Mouse (Mus musculus) forebrain, embryonic 15.5 days (tissue): ENCODE measurements around the gene Rnf152. TPM values are rescaled to one million over a fixed set of nuclear protein-coding genes. Genes with fewer than 3 reads are reported as not detected.
A peak's percentile ranks its signal among the peaks of the same experiment; 100 is the strongest.

ENCODE experiments used
- ATAC-seq: fragments of 200-750 bp; cut with Nextera tagmentation; replicated peaks from 2 replicates; pipeline ENCODE4 v1.8.0; 2017; ENCODE audit warnings: mild to moderate bottlenecking, moderate TSS enrichment, moderate library complexity
- H3K27ac ChIP-seq: fragments of 300-500 bp; sonication (generic); replicated peaks from 2 replicates; pipeline ENCODE4 v1.5.1; 2015; ENCODE audit warnings: mild to moderate bottlenecking, inconsistent platforms
- H3K27me3 ChIP-seq: fragments of 300-500 bp; sonication (generic); 2 replicates; pipeline ENCODE4 v1.6.1; 2015; ENCODE audit warnings: inconsistent platforms
- H3K36me3 ChIP-seq: fragments of 300-500 bp; sonication (generic); 2 replicates; pipeline ENCODE4 v1.6.1; 2015; ENCODE audit warnings: mild to moderate bottlenecking, inconsistent platforms
- H3K4me1 ChIP-seq: fragments of 300-500 bp; sonication (generic); 2 replicates; pipeline ENCODE4 v1.6.1; 2015; ENCODE audit warnings: inconsistent platforms
- H3K4me2 ChIP-seq: fragments of 300-500 bp; sonication (generic); replicated peaks from 2 replicates; pipeline ENCODE4 v1.6.1; 2015; ENCODE audit warnings: mild to moderate bottlenecking, inconsistent platforms
- H3K4me3 ChIP-seq: fragments of 300-500 bp; sonication (generic); 2 replicates; pipeline ENCODE4 v1.5.1; 2015; ENCODE audit warnings: mild to moderate bottlenecking, inconsistent platforms
- H3K9ac ChIP-seq: fragments of 300-500 bp; sonication (generic); replicated peaks from 2 replicates; pipeline ENCODE4 v1.6.1; 2015; ENCODE audit warnings: mild to moderate bottlenecking, inconsistent platforms
- H3K9me3 ChIP-seq: fragments of 300-500 bp; sonication (generic); 2 replicates; pipeline ENCODE4 v1.6.1; 2016; ENCODE audit warnings: inconsistent platforms
- WGBS: fragments of 180-500 bp; shearing (Covaris S2); methylation state at CpG from one replicate; pipeline ENCODE4 v1.1.7; 2015; ENCODE audit warnings: mixed read lengths; 5-methylcytosine and 5-hydroxymethylcytosine counted together
- polyA plus RNA-seq: library from polyadenylated mRNA; unstranded; fragments of >200 nt; fragmentation: Nextera tagmentation; extraction: Ambion mirVana; gene quantifications from 2 replicates; pipeline ENCODE4 v1.2.1, GENCODE M21; 2015

The Rnf152 gene
- 6.7 and 6.8 TPM in 2 replicates for polyA plus RNA-seq

DNA sequence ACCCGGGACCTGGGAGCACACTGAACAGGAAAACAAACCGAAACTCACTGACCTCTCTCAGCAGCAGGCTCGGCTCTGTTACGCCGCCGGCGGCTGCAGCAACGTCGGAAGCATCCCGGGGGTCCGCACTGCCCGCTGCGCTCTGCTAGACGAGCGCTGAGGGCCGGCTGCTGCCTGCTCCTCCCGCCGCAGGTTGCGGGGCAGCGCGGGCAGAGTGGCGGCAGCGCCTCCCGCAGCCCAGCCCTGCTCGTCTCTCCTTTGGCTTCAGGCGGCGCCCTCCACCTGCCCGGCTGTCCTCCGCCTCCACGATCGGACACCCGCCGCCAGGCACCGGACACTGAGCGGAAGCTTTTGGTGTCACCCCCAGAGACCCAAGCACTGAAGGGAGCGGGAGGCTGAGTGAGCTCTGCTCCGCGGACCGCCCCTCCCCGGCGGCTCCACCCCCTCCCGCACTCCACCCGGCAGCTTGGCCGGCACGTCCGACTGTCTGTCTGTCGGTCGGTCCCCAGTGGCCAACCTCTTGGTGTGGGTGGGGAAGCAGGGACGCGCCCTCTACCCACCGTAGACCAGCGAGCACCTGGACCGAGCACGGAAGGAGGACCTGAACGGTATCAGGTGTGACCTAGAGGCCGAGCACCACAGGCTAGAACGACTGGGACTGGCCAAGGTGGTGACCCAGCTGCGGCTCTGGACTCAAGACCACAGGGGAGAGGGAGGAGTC lies at the start of gene Rnf152:
Gene Rnf152, minus strand, starts transcription at position 420 of the 721 bp plus-strand sequence.
- ATAC-seq = peak; percentile 75

DNA sequence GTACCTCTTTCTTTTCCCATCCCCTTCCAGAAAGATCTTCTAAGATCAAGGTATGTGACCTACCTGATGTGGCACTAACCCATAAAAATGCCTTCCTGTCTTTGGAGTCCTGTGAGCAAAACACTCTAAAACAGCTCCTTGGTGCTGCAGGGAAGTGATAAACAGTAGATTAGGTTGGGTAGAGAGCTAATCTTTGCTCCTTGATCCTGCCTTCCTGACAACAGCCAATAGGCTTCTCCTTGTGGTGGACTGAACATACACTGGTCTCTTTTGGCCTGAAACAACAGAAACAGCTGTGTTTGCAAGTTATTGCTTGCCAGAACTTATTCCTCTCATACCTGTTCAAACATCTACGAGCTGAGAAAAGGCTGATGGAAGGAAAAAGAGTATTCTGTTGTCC lies 46.3 kb upstream of the Rnf152 start:
- no peak overlapping the region for H3K27ac ChIP-seq
- no peaks in the 10 kb centered on the region for H3K9me3 ChIP-seq
- no peaks in the 10 kb centered on the region for H3K4me1 ChIP-seq
- H3K4me2 ChIP-seq = no peak overlapping the region
- ATAC-seq = no peak
- no peak overlapping the region for H3K9ac ChIP-seq
- no peak overlapping the region for H3K4me3 ChIP-seq
- WGBS = 70% methylated on average over 1 of the region's 1 CpGs
- H3K36me3 ChIP-seq = no peaks in the 10 kb centered on the region
- H3K27me3 ChIP-seq = no peaks in the 10 kb centered on the region

More for the DNA sequence above, at the start of gene Rnf152:
- Histone ChIP-seq H3K4me2 (peak within 1 kb of the TSS; percentile 85), H3K36me3 (no peaks in the 10 kb centered on the region), H3K27me3 (no peaks in the 10 kb centered on the region), H3K27ac (peak within 1 kb of the TSS; percentile 71), H3K9me3 (no peaks in the 10 kb centered on the region), H3K4me1 (peaks cover 5% of the 10 kb centered on the region), H3K9ac (peak within 1 kb of the TSS; percentile 67), H3K4me3 (peak within 1 kb of the TSS; percentile 63)
- under 1% methylated on average over 58 of the region's 58 CpGs for WGBS

DNA sequence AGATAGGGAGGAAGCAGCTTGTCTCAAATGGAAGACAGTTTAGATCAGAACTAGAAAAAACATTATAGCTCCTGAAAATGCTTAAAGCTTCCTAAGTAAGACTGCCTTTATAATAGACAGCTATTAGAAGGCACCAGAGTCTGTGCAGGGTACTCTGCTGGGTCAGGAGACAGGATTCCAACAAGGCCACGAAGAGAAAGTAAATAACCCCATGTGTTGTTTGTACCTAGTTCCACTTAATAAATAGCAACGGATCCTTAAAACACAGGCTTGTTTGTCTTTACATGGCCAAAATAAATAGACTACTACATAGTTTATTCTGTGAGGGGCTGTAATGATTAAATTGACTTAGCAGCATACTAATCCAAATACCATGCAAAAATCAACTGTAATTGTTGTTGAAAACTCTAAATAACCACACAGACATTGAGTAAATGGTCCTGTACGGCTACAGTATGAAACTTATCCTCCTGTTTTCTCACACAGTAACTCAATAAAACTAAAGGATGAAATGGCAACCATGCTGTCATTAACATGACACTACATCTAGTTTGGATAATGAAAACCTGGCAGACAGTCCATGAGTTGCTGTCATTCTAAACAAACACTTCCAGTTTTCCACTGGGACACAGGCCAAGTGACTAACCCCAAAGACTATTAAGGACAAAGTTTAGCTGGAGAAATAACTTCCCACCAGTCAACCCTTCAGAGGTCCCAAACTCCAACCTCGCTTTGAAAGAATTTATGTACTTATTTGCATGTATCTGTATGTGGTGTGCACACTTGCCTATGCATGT lies 27.8 kb upstream of the Rnf152 start:
- no peak overlapping the region for H3K9ac ChIP-seq
- ATAC-seq = no peak
- WGBS = 60% methylated on average over 4 of the region's 4 CpGs
- H3K27ac ChIP-seq = no peak overlapping the region
- no peaks in the 10 kb centered on the region for H3K9me3 ChIP-seq
- no peak overlapping the region for H3K4me3 ChIP-seq
- H3K4me2 ChIP-seq = no peak overlapping the region
- no peaks in the 10 kb centered on the region for H3K4me1 ChIP-seq
- no peaks in the 10 kb centered on the region for H3K27me3 ChIP-seq
- H3K36me3 ChIP-seq = no peaks in the 10 kb centered on the region

DNA sequence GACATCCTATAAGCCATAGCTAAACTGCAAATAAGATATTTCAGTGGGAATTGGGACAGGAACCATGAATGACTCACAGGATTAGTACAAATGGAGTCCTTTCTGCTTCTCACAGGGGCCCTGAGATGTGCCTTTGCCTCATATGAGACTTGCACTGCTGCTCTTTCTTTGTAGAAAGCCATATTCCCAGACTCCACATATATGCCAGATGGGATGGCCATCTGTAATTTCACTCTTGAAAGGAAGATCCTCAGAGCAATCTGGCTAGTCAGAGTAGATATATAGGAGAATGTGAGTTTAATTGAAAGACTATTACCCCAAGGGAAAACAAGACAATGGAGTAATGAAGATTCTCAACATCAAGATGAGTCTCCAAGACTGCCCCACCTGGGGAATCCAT lies 21.0 kb upstream of the Rnf152 start:
- Histone ChIP-seq H3K9ac (no peak overlapping the region), H3K27ac (no peak overlapping the region), H3K4me1 (no peaks in the 10 kb centered on the region), H3K36me3 (no peaks in the 10 kb centered on the region), H3K4me2 (no peak overlapping the region), H3K4me3 (no peak overlapping the region), H3K9me3 (no peaks in the 10 kb centered on the region), H3K27me3 (no peaks in the 10 kb centered on the region)
- ATAC-seq = no peak

DNA sequence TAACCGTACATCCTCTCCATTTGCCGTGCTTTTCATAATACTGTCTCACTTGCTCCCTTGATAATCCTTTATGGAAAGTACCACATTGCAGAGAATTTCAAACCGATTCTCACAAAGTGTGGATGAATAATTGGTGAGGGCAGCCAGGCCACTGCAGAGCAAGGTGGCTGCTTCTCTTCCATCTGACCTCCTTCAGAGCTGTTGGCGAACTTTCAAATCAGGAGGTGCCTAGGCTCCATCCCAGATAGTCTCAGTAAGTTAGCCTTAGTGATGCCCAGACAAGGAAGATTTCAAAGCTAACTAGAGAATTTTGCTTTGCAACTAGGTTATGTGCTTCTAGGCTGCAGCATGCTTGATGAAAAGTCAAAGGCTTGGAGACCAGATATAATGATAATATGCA lies 18.1 kb upstream of the Rnf152 start:
- Histone ChIP-seq H3K4me1 (no peaks in the 10 kb centered on the region), H3K27ac (no peak overlapping the region), H3K9ac (no peak overlapping the region), H3K27me3 (no peaks in the 10 kb centered on the region), H3K4me3 (no peak overlapping the region), H3K9me3 (no peaks in the 10 kb centered on the region), H3K4me2 (no peak overlapping the region), H3K36me3 (no peaks in the 10 kb centered on the region)
- no peak for ATAC-seq
- 93% methylated on average over 4 of the region's 4 CpGs for WGBS

DNA sequence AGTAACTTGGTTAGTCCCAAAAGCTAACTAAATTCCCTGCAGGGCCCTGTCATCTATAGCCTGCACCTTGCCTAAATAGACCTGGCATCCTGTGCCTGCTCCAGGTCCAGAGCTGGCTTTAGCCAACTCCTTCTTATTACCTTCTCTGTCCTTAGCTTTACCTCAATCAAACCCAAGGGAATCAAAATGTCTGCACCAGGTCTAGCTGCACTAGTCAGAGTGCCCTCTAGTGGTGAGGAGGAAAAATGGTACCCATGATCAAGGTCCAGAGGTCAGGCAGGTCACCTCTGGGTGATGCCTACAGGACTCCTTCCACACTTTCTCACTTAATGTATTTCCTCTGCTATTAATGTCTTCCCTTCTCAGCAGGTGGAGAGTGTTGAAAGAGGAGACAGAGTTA lies 6.2 kb upstream of the Rnf152 start:
- no peaks in the 10 kb centered on the region for H3K27me3 ChIP-seq
- H3K4me2 ChIP-seq = no peak overlapping the region
- H3K4me1 ChIP-seq = no peaks in the 10 kb centered on the region
- no peak for ATAC-seq
- no peak overlapping the region for H3K27ac ChIP-seq
- H3K36me3 ChIP-seq = no peaks in the 10 kb centered on the region
- H3K9me3 ChIP-seq = no peaks in the 10 kb centered on the region
- no peak overlapping the region for H3K4me3 ChIP-seq
- no peak overlapping the region for H3K9ac ChIP-seq

DNA sequence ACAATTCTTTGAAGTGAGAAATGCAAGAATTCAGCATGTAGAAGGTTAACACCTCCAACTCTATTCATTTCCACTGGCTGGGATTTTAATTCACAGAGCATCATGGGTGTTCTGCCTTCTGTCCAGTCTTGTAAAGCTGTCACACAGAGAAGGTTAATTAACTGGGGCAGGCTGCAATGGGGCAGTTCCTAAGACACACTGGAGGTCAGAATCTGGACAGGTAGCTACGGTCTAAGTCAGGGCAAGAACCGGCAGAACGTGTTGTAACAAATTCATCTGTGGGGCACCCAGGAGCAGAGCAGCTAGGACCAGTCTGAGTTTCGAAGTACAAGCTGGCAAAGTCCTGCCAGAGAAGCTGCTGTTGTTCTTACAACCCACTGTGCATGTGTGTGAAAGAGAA lies 2.4 kb upstream of the Rnf152 start:
- WGBS = 36% methylated on average over 4 of the region's 4 CpGs
- Histone ChIP-seq H3K9ac (no peak overlapping the region), H3K27me3 (no peaks in the 10 kb centered on the region)

DNA sequence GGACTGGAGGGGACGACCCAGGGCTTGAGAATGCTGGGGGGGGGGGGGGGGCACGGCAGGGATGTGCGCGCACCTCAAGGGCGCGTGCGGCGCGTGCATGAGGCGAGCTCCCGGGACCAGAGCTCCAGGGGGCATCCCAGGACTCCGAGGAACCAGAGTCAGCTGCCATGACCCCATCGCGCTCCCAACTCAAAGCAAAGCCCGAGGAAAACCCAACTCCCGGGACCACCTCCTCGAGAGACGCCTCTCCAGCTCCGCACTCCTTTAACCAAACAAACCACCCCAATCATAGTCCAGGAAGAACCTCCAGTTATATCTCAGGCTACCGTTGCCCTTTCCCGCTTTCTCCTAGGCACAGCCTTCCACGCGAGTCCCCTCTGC lies 610 bp downstream of the Rnf152 start:
- peak overlapping the region; percentile 85 for H3K4me2 ChIP-seq
- H3K4me1 ChIP-seq = peaks cover 5% of the 10 kb centered on the region
- no peaks in the 10 kb centered on the region for H3K36me3 ChIP-seq
- H3K27me3 ChIP-seq = no peaks in the 10 kb centered on the region
- H3K9ac ChIP-seq = peak overlapping the region; percentile 67
- no peaks in the 10 kb centered on the region for H3K9me3 ChIP-seq
- peak; percentile 62 for ATAC-seq
- H3K4me3 ChIP-seq = peak overlapping the region; percentile 63
- WGBS = 1% methylated on average over 22 of the region's 23 CpGs
- peak overlapping the region; percentile 71 for H3K27ac ChIP-seq

More for the DNA sequence above, 2.4 kb upstream of the Rnf152 start:
- Histone ChIP-seq H3K4me2 (no peak overlapping the region), H3K27ac (no peak overlapping the region), H3K36me3 (no peaks in the 10 kb centered on the region), H3K9me3 (no peaks in the 10 kb centered on the region), H3K4me1 (peaks cover 5% of the 10 kb centered on the region), H3K4me3 (no peak overlapping the region)
- no peak for ATAC-seq

DNA sequence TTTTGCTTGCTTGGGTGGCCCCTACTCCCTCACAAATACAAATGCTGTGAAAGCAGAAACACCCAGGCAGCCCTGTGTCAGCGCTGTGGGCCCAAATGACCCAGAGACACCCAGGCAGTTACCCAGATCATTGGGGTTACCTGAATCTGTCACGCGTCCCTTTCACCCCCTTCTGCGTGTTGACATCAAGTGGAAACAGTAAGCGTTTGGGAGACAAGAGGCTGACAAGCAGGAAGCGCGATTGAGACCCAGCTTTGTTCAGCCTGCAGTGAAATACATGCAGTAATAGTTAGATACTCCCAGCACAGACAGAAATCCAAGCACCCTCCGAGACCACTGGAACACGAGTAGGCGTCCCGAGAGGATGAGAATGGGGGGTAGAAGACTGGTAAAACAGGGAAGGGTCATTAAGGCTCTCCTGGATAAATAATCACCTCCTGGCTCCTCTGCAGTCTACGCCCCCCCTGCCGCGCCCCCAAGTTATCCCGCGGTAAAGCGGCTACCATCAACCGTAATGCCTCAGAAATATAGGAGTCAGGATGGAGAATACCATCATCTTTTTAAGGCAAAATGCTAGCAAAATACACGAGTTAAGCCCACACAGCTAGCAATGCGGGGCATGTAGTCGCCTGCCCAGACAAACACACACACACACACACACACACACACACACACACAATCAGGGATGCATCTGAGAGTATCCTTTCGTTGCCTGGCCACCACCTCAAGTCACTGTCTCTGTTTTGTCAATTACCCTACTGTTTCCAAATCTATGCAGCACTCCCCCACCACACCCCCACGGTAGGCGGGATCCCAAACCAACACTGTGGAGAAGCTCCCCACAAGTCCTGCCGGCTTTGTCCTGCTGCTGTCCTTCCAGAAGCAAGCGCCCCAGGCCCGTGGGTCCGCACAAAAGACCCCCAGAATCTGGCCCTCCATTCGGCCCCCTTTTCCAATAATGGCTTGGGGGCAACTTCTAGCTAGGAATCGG lies 1.3 kb downstream of the Rnf152 start:
- Histone ChIP-seq H3K27ac (peak overlapping the region; percentile 71), H3K27me3 (no peaks in the 10 kb centered on the region), H3K4me3 (peak overlapping the region; percentile 63), H3K36me3 (no peaks in the 10 kb centered on the region), H3K9me3 (no peaks in the 10 kb centered on the region), H3K4me2 (peak overlapping the region; percentile 85), H3K4me1 (peaks cover 5% of the 10 kb centered on the region), H3K9ac (peak overlapping the region; percentile 67)
- ATAC-seq = peak; percentile 73
- 5% methylated on average over 30 of the region's 30 CpGs for WGBS

DNA sequence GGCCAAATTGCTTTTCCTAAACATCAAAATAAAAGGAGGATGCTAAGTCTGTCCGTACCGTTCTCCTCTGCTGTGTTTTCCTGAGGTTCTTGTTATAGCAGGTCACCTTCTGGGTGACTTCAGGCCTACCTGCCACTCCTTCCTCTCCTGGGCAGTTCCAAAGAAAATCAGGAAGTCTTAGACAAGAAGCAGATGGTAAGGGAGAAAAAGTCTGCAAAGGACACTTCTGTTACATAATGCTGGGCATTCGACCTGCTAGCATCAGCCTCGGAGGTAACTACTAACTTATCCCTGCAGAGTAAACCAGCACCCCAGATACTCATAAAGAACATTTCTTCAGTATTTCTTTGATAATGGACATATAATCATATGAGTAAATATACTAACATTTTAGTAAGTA lies 4.7 kb downstream of the Rnf152 start:
- 93% methylated on average over 4 of the region's 4 CpGs for WGBS
- no peak overlapping the region for H3K4me2 ChIP-seq
- H3K4me1 ChIP-seq = peaks cover 5% of the 10 kb centered on the region
- ATAC-seq = no peak
- H3K9ac ChIP-seq = no peak overlapping the region
- H3K4me3 ChIP-seq = no peak overlapping the region
- H3K27me3 ChIP-seq = no peaks in the 10 kb centered on the region
- H3K9me3 ChIP-seq = no peaks in the 10 kb centered on the region
- H3K27ac ChIP-seq = no peak overlapping the region
- no peaks in the 10 kb centered on the region for H3K36me3 ChIP-seq

DNA sequence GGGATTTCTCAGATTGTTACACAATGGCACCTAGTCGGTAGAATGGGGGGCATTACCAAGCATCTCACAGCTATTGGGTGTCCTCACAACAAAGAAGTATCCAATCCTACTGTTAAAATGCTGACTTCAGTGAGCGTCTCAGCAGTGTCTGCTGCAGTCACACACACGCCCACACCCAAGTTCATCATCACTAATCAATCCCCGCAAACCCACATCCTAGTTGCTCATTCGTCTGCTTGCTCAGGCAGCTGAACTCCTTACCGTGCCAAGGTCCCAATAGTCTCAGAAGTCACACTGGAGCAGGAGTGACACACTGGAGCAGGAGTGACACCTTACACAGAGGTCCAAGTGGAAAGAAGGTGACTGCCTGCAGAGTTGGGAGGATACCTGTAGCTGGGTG lies 14.2 kb downstream of the Rnf152 start:
- no peak for ATAC-seq
- 89% methylated on average over 6 of the region's 6 CpGs for WGBS
- Histone ChIP-seq H3K4me3 (no peak overlapping the region), H3K9me3 (no peaks in the 10 kb centered on the region), H3K4me1 (no peaks in the 10 kb centered on the region), H3K27ac (no peak overlapping the region), H3K4me2 (no peak overlapping the region), H3K9ac (no peak overlapping the region), H3K36me3 (no peaks in the 10 kb centered on the region), H3K27me3 (no peaks in the 10 kb centered on the region)

DNA sequence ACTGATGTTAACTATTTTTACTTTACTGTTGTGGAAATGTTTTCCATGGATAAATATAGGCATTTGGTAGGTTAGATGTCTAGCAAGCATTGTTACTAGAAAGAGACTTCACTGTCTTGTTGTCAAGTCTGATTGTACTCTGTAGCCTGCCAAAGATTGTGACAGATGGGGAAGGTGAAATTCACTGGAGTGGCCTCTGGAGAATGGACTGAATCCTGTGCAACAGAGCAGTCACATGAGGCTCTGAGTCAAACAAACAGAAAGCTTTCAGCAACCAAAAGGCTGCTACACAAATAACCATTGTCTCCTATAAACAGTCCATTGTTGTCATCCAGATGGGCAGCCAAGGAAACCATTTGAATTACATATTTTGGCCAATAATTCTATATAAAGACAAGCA lies 15.6 kb downstream of the Rnf152 start:
- Histone ChIP-seq H3K4me1 (no peaks in the 10 kb centered on the region), H3K9me3 (no peaks in the 10 kb centered on the region), H3K27me3 (no peaks in the 10 kb centered on the region), H3K36me3 (no peaks in the 10 kb centered on the region), H3K4me3 (no peak overlapping the region), H3K9ac (no peak overlapping the region), H3K27ac (no peak overlapping the region), H3K4me2 (no peak overlapping the region)
- ATAC-seq = no peak
